ENCODE assay signal across 17 mouse cellular contexts in genomic region chr7:110803131-110803530, GRCm38 (mm10). TPM values are rescaled to one million over a fixed set of nuclear protein-coding genes. Genes with fewer than 3 reads are reported as not detected.
"Had no signal": no experiment of that assay in that cellular context is flagged by ENCODE, and none has a peak within 500 bp of the region (broad histone marks: within the 10 kb centered on the region; RNA-seq: fewer than 3 reads in every experiment).

No protein-coding gene starts in this region.

- H3K27ac ChIP-seq: neural tube, embryonic 13.5 days; neural tube, embryonic 15.5 days; stomach, embryonic 15.5 days; stomach, postnatal 0 days had no signal

- DNase-seq: retina, postnatal 1 day; right cerebral cortex, adult 18-20 months; right cerebral cortex, postnatal 14 days; right cerebral cortex, postnatal 25 days; right cerebral cortex, postnatal 4 days; spleen, adult 18-20 months; thymus, adult 18-20 months; thymus, adult 2 months; thymus, postnatal 14 days; thymus, postnatal 25 days; thymus, postnatal 36 days; thymus, postnatal 4 days had no signal

- H3K4me3 ChIP-seq: neural tube, embryonic 13.5 days; neural tube, embryonic 15.5 days; stomach, embryonic 15.5 days had no signal

RNA-seq across cellular contexts. Expression of gene Lyve1, which starts 59.9 kb away (rescaled TPM):
- total RNA-seq: neutrophil, adult 5-6 weeks had no signal
